Mouse (Mus musculus) layer of hippocampus, postnatal 14 days (tissue): ENCODE measurements at regions not wholly inside any gene's neighbourhood (a gene's known extent, or its start where the extent isn't known, plus 50 kb on each side); places are given as distances from the start of the nearest gene placed in this dataset.

Experiments
- DNase-seq, 2 experiments: peaks; one replicate each; pipeline ENCODE4 v3.0.0; 2021 to 2022; ENCODE audit warnings: low spot score in 2 of 2, mixed read lengths in 1 of 2

- no peak for DNase-seq
These were observed 104.8 kb upstream of the Gm12830 start for GRCm38 (mm10) chr4:114716703-114717102.

- DNase-seq = no peak
These were observed 100.8 kb upstream of the Gm12830 start for GRCm38 (mm10) chr4:114720696-114721095.

GRCm38 (mm10) chr4:114721386-114721785 lies 100.1 kb upstream of the Gm12830 start:
- DNase-seq = no peak

- DNase-seq = no peak
These were observed 93.1 kb upstream of the Gm12830 start for GRCm38 (mm10) chr4:114728235-114729000.

GRCm38 (mm10) chr4:114733256-114734004 lies 88.1 kb upstream of the Gm12830 start:
- DNase-seq = no peak

- DNase-seq = no peak
These were observed 82.4 kb upstream of the Gm12830 start for GRCm38 (mm10) chr4:114738903-114739667.

GRCm38 (mm10) chr4:114748131-114748530 lies 73.4 kb upstream of the Gm12830 start:
- DNase-seq = no peak

- no peak for DNase-seq
These were observed 61.7 kb upstream of the Gm12830 start for GRCm38 (mm10) chr4:114759837-114760236.

GRCm38 (mm10) chr4:114766643-114767393 lies 54.7 kb upstream of the Gm12830 start:
- DNase-seq = no peak
